Mouse (Mus musculus): ENCODE measurements at regions not wholly inside any gene's neighbourhood (a gene's known extent, or its start where the extent isn't known, plus 50 kb on each side); places are given as distances from the start of the nearest gene placed in this dataset.

DNA sequence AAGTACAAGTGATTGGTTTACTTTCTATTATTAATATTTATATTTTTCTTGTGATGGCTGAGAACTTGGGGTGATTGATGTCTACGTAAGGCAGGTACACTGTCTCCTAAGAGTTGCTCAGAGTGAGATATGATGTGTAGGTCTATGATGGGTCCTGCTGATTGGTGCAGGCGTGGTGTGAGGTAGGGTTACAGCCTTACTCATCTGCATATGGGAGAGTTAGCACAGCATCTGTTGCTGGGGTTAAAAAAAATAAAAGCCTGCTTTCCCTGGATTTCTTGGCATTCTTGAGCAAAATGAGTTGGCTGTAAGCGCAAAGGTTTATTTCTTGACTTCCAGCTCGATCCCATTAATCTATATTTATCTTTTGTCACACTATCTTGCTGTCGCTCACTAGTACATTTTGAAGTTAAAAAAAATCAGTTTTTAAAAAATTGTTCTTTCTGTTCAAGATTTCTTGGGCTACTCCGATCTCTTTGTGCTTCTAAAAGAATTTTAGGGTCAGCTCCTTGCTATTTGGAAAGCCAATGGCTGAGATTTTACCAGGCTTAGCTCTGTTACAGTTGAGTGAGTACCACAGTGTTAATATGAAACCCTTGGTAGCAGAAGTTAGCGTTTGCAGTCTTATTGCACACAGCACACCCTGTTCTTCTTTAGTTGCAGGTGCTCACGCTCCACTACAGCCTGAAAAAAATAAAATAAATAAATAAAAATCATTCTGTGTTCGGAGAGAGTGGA is 482.0 kb downstream of the Plekhb2 start:
- Histone ChIP-seq H3K9ac (no peak overlapping the region), H3K4me1 (ENCODE audit: insufficient read depth) (no peaks in the 10 kb centered on the region), H3K27ac (ENCODE audit: low read depth, low read length) (no peak overlapping the region), H3K9me3 (ENCODE audit: low read length) (no peaks in the 10 kb centered on the region), H3K27me3 (ENCODE audit: insufficient read depth, low read length) (no peaks in the 10 kb centered on the region), H3K4me2 (ENCODE audit: low read depth) (no peak overlapping the region), H3K36me3 (ENCODE audit: insufficient read depth) (no peaks in the 10 kb centered on the region), H3K4me3 (ENCODE audit: low read depth, low read length) (no peak overlapping the region)
- 68% methylated on average over 9 of the region's 9 CpGs for WGBS
- TF ChIP-seq CTCF (IDR thresholded peaks at IDR 0.05; ENCODE audit: low read depth), result no peak
- DNase-seq, result peak; percentile 10
- ATAC-seq, result peak; percentile 50; the same call in 1 of the 2 replicates

DNA sequence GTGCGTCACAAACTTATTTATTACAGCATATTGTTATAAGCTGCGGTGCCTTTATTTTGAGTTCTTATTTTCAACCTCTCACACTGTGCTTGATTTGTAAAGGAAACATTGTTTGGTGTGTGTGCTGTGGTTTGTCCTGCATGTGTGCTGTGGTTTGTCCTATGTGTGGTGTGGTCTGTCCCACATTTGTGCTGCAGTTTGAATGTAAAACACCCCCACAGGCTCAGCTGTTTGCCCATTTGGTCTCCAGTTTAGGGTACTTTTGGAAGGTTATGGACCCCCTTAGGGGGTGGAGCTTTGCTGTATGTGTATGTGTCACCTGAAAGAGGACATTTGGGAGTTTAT is 482.5 kb downstream of the Plekhb2 start:
- Histone ChIP-seq H3K27me3 (ENCODE audit: insufficient read depth, low read length) (no peaks in the 10 kb centered on the region), H3K4me3 (ENCODE audit: low read depth, low read length) (no peak overlapping the region), H3K36me3 (ENCODE audit: insufficient read depth) (no peaks in the 10 kb centered on the region), H3K4me1 (ENCODE audit: insufficient read depth) (no peaks in the 10 kb centered on the region), H3K9me3 (ENCODE audit: low read length) (no peaks in the 10 kb centered on the region), H3K27ac (ENCODE audit: low read depth, low read length) (no peak overlapping the region), H3K4me2 (ENCODE audit: low read depth) (no peak overlapping the region), H3K9ac (no peak overlapping the region)
- WGBS, result 84% methylated on average over 2 of the region's 2 CpGs
- ATAC-seq (no peak), DNase-seq (peak; percentile 2)
- no peak for TF ChIP-seq CTCF (IDR thresholded peaks at IDR 0.05; ENCODE audit: low read depth)

DNA sequence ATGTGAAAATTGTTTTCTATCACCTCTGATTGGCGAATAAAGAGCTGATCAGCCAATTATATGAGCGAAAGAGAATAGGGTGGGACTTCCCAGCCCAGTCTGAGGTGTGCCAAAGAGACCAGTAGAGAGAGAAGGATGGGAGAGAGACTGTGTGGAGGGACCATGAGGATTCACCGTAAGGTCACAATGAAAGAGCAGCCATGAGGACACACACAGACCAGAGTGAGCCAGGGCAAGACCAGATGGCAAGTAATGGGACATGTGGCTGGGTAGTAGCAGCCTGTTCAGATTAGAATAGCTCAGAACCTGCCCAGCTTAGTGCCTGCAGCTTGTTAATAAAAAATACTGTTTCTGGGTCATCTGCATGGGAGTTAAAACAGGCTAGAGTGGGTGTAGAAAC is 487.9 kb downstream of the Plekhb2 start:
- no peak overlapping the region for H3K4me2 ChIP-seq (ENCODE audit: low read depth)
- TF ChIP-seq CTCF (IDR thresholded peaks at IDR 0.05; ENCODE audit: low read depth), result no peak
- ATAC-seq (no peak), DNase-seq (no peak)
- no peaks in the 10 kb centered on the region for H3K9me3 ChIP-seq (ENCODE audit: low read length)
- no peaks in the 10 kb centered on the region for H3K4me1 ChIP-seq (ENCODE audit: insufficient read depth)
- no peak overlapping the region for H3K4me3 ChIP-seq (ENCODE audit: low read depth, low read length)
- WGBS, result 91% methylated on average over 3 of the region's 3 CpGs
- no peaks in the 10 kb centered on the region for H3K27me3 ChIP-seq (ENCODE audit: insufficient read depth, low read length)
- H3K27ac ChIP-seq (ENCODE audit: low read depth, low read length), result no peak overlapping the region
- H3K36me3 ChIP-seq (ENCODE audit: insufficient read depth), result no peaks in the 10 kb centered on the region
- no peak overlapping the region for H3K9ac ChIP-seq

DNA sequence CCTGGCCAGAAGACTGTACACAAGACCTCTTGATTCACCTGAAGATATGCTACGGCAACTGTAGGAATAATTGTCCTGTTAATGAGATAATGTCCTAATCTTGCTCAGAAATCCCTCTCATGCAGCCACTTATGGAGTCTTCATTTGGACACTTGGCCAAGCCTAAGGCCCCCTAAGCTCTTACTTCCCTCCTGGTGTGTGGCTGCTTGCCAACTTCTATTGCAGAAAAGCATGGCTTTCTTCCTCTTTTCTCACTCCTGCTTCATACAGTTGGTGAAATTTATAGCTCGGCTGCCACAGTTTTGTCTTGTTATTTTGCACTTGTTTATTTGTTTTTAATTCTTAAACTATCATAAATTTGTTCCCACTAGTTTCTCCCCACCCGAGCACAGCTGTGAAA is 488.4 kb downstream of the Plekhb2 start:
- Histone ChIP-seq H3K4me3 (ENCODE audit: low read depth, low read length) (no peak overlapping the region), H3K36me3 (ENCODE audit: insufficient read depth) (no peaks in the 10 kb centered on the region), H3K4me1 (ENCODE audit: insufficient read depth) (no peaks in the 10 kb centered on the region), H3K27ac (ENCODE audit: low read depth, low read length) (no peak overlapping the region), H3K27me3 (ENCODE audit: insufficient read depth, low read length) (no peaks in the 10 kb centered on the region), H3K4me2 (ENCODE audit: low read depth) (no peak overlapping the region), H3K9me3 (ENCODE audit: low read length) (no peaks in the 10 kb centered on the region), H3K9ac (no peak overlapping the region)
- ATAC-seq (no peak), DNase-seq (no peak)
- WGBS, result 74% methylated on average over 3 of the region's 3 CpGs
- TF ChIP-seq CTCF (IDR thresholded peaks at IDR 0.05; ENCODE audit: low read depth), result no peak

DNA sequence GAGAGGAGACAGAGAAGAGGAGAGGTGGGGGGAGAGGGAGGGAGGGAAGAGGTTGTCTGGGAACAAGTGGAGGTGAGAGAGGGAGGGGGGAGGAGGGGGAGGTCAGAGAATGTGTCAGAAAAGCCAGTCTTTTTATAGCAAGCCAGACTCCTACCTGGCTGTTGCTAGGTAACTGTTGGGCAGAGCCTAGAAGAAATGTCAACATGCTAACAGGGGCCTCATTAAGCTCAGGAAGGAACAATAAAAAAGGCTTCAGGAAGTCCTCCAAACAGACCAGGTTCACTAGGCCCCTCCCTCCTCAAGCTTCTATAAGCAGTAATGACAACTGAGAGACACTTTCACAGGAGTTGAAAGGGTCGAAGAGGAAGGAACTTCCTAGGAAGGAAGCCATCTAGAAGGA is 494.8 kb downstream of the Plekhb2 start:
- ATAC-seq (no peak), DNase-seq (no peak)
- no peak overlapping the region for H3K27ac ChIP-seq (ENCODE audit: low read depth, low read length)
- 63% methylated on average over 1 of the region's 1 CpGs for WGBS
- H3K9me3 ChIP-seq (ENCODE audit: low read length), result no peaks in the 10 kb centered on the region
- no peak overlapping the region for H3K4me2 ChIP-seq (ENCODE audit: low read depth)
- no peaks in the 10 kb centered on the region for H3K4me1 ChIP-seq (ENCODE audit: insufficient read depth)
- H3K4me3 ChIP-seq (ENCODE audit: low read depth, low read length), result no peak overlapping the region
- H3K36me3 ChIP-seq (ENCODE audit: insufficient read depth), result no peaks in the 10 kb centered on the region
- H3K9ac ChIP-seq, result no peak overlapping the region
- no peaks in the 10 kb centered on the region for H3K27me3 ChIP-seq (ENCODE audit: insufficient read depth, low read length)
- no peak for TF ChIP-seq CTCF (IDR thresholded peaks at IDR 0.05; ENCODE audit: low read depth)

DNA sequence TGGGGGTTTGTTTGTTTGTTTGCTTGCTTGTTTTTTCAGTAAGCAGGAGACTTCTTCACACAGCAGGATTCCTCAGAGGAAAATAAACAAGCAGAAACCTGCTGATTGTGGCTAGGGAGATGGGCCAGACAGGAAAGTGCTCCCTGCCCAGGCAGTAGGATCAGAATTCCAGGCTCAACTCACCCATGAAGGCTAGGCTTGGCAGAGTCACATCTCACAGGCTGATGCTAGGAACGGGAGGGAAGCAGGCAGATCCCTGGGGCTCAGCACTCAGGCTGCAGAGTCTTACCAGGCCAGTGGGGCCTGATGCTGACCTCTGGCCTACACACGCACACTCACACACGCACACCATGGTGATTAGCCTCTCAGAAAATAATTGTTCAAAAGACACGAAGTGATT is 498.5 kb downstream of the Plekhb2 start:
- no peaks in the 10 kb centered on the region for H3K9me3 ChIP-seq (ENCODE audit: low read length)
- H3K4me3 ChIP-seq (ENCODE audit: low read depth, low read length), result no peak overlapping the region
- no peak overlapping the region for H3K4me2 ChIP-seq (ENCODE audit: low read depth)
- H3K27me3 ChIP-seq (ENCODE audit: insufficient read depth, low read length), result no peaks in the 10 kb centered on the region
- no peak for DNase-seq
- 68% methylated on average over 4 of the region's 4 CpGs for WGBS
- H3K9ac ChIP-seq, result no peak overlapping the region
- no peak for ATAC-seq
- no peaks in the 10 kb centered on the region for H3K36me3 ChIP-seq (ENCODE audit: insufficient read depth)
- H3K4me1 ChIP-seq (ENCODE audit: insufficient read depth), result no peaks in the 10 kb centered on the region
- no peak for TF ChIP-seq CTCF (IDR thresholded peaks at IDR 0.05; ENCODE audit: low read depth)
- H3K27ac ChIP-seq (ENCODE audit: low read depth, low read length), result no peak overlapping the region

DNA sequence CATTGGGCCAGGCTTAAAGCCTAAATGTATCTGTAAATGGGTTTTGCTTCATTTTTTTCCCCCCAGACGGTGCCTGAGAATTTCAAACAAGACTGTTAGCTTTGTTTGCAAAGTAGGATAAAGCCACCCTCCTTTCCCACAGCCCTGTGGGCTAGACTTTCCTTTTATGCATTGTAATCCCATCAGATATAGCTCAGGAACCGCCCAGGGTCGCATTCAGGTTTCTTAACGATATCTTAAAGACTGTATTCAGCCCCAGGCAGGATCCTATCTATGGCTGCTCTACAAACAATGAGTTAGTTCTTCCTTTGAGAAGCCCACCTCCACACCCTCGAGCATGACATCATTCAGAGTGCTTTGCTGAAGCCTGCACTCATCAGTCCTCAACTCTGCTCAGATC is 509.2 kb downstream of the Plekhb2 start:
- WGBS, result 13% methylated on average over 5 of the region's 5 CpGs
- H3K9ac ChIP-seq, result no peak overlapping the region
- no peaks in the 10 kb centered on the region for H3K9me3 ChIP-seq (ENCODE audit: low read length)
- no peaks in the 10 kb centered on the region for H3K4me1 ChIP-seq (ENCODE audit: insufficient read depth)
- TF ChIP-seq CTCF (IDR thresholded peaks at IDR 0.05; ENCODE audit: low read depth), result no peak
- no peak overlapping the region for H3K27ac ChIP-seq (ENCODE audit: low read depth, low read length)
- no peaks in the 10 kb centered on the region for H3K27me3 ChIP-seq (ENCODE audit: insufficient read depth, low read length)
- ATAC-seq (no peak), DNase-seq (no peak)
- no peak overlapping the region for H3K4me3 ChIP-seq (ENCODE audit: low read depth, low read length)
- H3K36me3 ChIP-seq (ENCODE audit: insufficient read depth), result no peaks in the 10 kb centered on the region
- no peak overlapping the region for H3K4me2 ChIP-seq (ENCODE audit: low read depth)
